Mouse (Mus musculus): ENCODE measurements at regions not wholly inside any gene's neighbourhood (a gene's known extent, or its start where the extent isn't known, plus 50 kb on each side); places are given as distances from the start of the nearest gene placed in this dataset.

DNA sequence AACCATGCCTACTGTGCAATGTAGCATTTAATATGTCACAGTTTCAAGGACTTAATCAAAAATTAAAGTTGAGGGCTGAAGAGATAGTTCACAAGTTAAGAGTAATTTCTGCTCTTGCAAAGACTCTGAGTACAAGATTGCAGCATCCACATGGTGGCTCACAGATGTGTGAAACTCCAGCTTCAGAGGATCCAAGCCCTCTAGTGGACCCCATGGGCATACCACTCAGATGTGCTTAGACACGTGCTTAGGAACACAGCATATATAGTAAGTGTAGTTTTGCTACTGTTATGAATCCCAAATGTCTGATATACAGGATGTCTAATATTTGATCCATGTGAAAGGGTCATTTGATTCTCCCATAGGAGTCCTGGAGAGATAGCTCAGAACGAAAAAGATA is 55.0 kb upstream of the Mad2l1 start:
- no peak for DNase-seq (ENCODE audit: low read depth in 1 of 2, low spot score in 2 of 2)

DNA sequence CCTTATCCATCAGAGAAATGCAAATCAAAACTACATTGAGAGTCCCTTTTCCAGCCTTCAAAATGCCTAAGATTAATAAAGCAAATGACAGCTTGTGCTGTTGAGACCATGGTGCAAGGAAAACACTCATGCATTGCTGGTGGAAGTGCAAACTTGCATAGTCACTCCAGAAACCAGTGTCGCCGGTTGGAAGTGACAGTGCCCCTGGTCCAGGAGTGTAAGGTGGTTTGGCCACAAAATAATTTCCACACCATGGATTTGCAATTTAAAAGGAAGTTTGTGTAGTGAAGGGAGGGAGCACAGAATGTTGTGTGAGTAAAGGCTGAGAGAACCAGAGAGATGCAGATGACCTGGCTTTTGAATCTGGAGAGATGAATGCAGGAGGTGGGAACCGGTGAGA is 52.4 kb upstream of the Mad2l1 start:
- no peak for DNase-seq (ENCODE audit: low read depth in 1 of 2, low spot score in 2 of 2)
